Mouse (Mus musculus): Measurements from ENCODE around the gene Daxx.
"Not testable (repeated sequence)": the region's sequence is repeated elsewhere in the genome, so short reads cannot be mapped to it uniquely, and the experiment has no call there.

The Daxx gene

GRCm38 (mm10) chr17:33941381-33941780 is 32.2 kb downstream of the Daxx start:
- DNase-seq (ENCODE audit: low read depth, low spot score): no peak

GRCm38 (mm10) chr17:33943454-33943853 is 34.2 kb downstream of the Daxx start:
- DNase-seq (ENCODE audit: low read depth, low spot score): no peak

- DNase-seq (ENCODE audit: low read depth, low spot score): no peak
Observed at GRCm38 (mm10) chr17:33947430-33948089, 38.3 kb downstream of the Daxx start.

GRCm38 (mm10) chr17:33948090-33948904 is 39.1 kb downstream of the Daxx start:
- no peak for DNase-seq (ENCODE audit: low read depth, low spot score)

- DNase-seq (ENCODE audit: low read depth, low spot score): no peak
Observed at GRCm38 (mm10) chr17:33948905-33949537, 39.8 kb downstream of the Daxx start.

- DNase-seq (ENCODE audit: low read depth, low spot score): no peak
Observed at GRCm38 (mm10) chr17:33950131-33950625, 41.0 kb downstream of the Daxx start.

GRCm38 (mm10) chr17:33951021-33951946 is 42.1 kb downstream of the Daxx start, which contains the start of gene B3galt4:
Gene B3galt4 (minus strand): TSS chr17:33951488.
- DNase-seq (ENCODE audit: low read depth, low spot score): peak; percentile 93

GRCm38 (mm10) chr17:33952015-33952414 is 42.8 kb downstream of the Daxx start:
- DNase-seq (ENCODE audit: low read depth, low spot score): not testable (repeated sequence)

- DNase-seq (ENCODE audit: low read depth, low spot score): no peak
Observed at GRCm38 (mm10) chr17:33952879-33953278, 43.7 kb downstream of the Daxx start.

- DNase-seq (ENCODE audit: low read depth, low spot score): no peak
Observed at GRCm38 (mm10) chr17:33953310-33953709, 44.1 kb downstream of the Daxx start.

- no peak for DNase-seq (ENCODE audit: low read depth, low spot score)
Observed at GRCm38 (mm10) chr17:33953961-33954565, 44.8 kb downstream of the Daxx start.

GRCm38 (mm10) chr17:33954646-33955554 is 45.7 kb downstream of the Daxx start:
- no peak for DNase-seq (ENCODE audit: low read depth, low spot score)

GRCm38 (mm10) chr17:33955555-33956214 is 46.5 kb downstream of the Daxx start, which contains the start of the genes Vps52 and Rps18:
Gene Vps52 (plus strand): TSS chr17:33955812.
Gene Rps18 (minus strand): TSS chr17:33956001.
- DNase-seq (ENCODE audit: low read depth, low spot score): peak; percentile 98

- no peak for DNase-seq (ENCODE audit: low read depth, low spot score)
Observed at GRCm38 (mm10) chr17:33956336-33956735, 47.1 kb downstream of the Daxx start.

GRCm38 (mm10) chr17:33957493-33957892 is 48.3 kb downstream of the Daxx start:
- DNase-seq (ENCODE audit: low read depth, low spot score): no peak

GRCm38 (mm10) chr17:33958451-33958850 is 49.2 kb downstream of the Daxx start:
- no peak for DNase-seq (ENCODE audit: low read depth, low spot score)

- DNase-seq (ENCODE audit: low read depth, low spot score): no peak
Observed at GRCm38 (mm10) chr17:33959135-33959534, 49.9 kb downstream of the Daxx start.

GRCm38 (mm10) chr17:33959948-33960347 is 50.7 kb downstream of the Daxx start:
- DNase-seq (ENCODE audit: low read depth, low spot score): no peak

GRCm38 (mm10) chr17:33962876-33963275 is 53.7 kb downstream of the Daxx start:
- no peak for DNase-seq (ENCODE audit: low read depth, low spot score)

All from ES-CJ7 (cell line).